Mouse (Mus musculus): Measurements from ENCODE around the gene Hist1h3i. TPM values are rescaled to one million over a fixed set of nuclear protein-coding genes. Genes with fewer than 3 reads are reported as not detected.

Gene Hist1h3i
- polyA plus RNA-seq (2014; fragmentation: Illumina TruSeq; extraction: RNeasy Lipid Tissue Mini Kit (QIAGEN cat#74804); ENCODE audit: low replicate concordance) = not detected

GRCm38 (mm10) chr13:21783255-21783617 is at the start of gene Hist1h3i:
Gene Hist1h3i, minus strand, starts transcription at chr13:21783370.

GRCm38 (mm10) chr13:21831418-21832394 is 48.5 kb upstream of the Hist1h3i start, which contains the start of gene Hist1h4n:
Gene Hist1h4n, minus strand, starts transcription at chr13:21832196.

GRCm38 (mm10) chr13:21811539-21811938 is 28.4 kb upstream of the Hist1h3i start, which contains the start of gene Hist1h4m:
Gene Hist1h4m, plus strand, starts transcription at chr13:21811746.

GRCm38 (mm10) chr13:21810073-21810472 is 26.9 kb upstream of the Hist1h3i start, which contains the start of the genes Hist1h2bq and Hist1h2ao:
Gene Hist1h2bq, minus strand, starts transcription at chr13:21810197.
Gene Hist1h2ao, plus strand, starts transcription at chr13:21810465.

GRCm38 (mm10) chr13:21786899-21787629 is 3.9 kb upstream of the Hist1h3i start, which contains the start of the genes Hist1h2an and Hist1h2bp:
Gene Hist1h2an, minus strand, starts transcription at chr13:21787218.
Gene Hist1h2bp, plus strand, starts transcription at chr13:21787461.

GRCm38 (mm10) chr13:21779767-21780731 is 3.1 kb downstream of the Hist1h3i start, which contains the start of gene Hist1h1b:
Gene Hist1h1b, minus strand, starts transcription at chr13:21780625.

GRCm38 (mm10) chr13:21753524-21754285 is 29.5 kb downstream of the Hist1h3i start, which contains the start of the genes Hist1h2ak and Hist1h2bn:
Gene Hist1h2ak, minus strand, starts transcription at chr13:21753827.
Gene Hist1h2bn, plus strand, starts transcription at chr13:21754123.

GRCm38 (mm10) chr13:21750159-21751017 is 32.8 kb downstream of the Hist1h3i start, which contains the start of gene Hist1h4k:
Gene Hist1h4k, minus strand, starts transcription at chr13:21750505.

GRCm38 (mm10) chr13:21734906-21735767 is 48.0 kb downstream of the Hist1h3i start, which contains the start of gene Hist1h4j:
Gene Hist1h4j, plus strand, starts transcription at chr13:21735064.

Other genes starting within 250 kb of the Hist1h3i start
- gene Olfr1366, start 240.6 kb downstream of the Hist1h3i start, polyA plus RNA-seq (2014; fragmentation: Illumina TruSeq; extraction: RNeasy Lipid Tissue Mini Kit (QIAGEN cat#74804); ENCODE audit: low replicate concordance) = not detected
- not detected for gene Olfr1535, start 223.5 kb downstream of the Hist1h3i start, polyA plus RNA-seq (2014; fragmentation: Illumina TruSeq; extraction: RNeasy Lipid Tissue Mini Kit (QIAGEN cat#74804); ENCODE audit: low replicate concordance)
- gene Olfr1364, start 201.6 kb downstream of the Hist1h3i start, polyA plus RNA-seq (2014; fragmentation: Illumina TruSeq; extraction: RNeasy Lipid Tissue Mini Kit (QIAGEN cat#74804); ENCODE audit: low replicate concordance) = not detected
- gene Olfr1362, start 169.3 kb downstream of the Hist1h3i start, polyA plus RNA-seq (2014; fragmentation: Illumina TruSeq; extraction: RNeasy Lipid Tissue Mini Kit (QIAGEN cat#74804); ENCODE audit: low replicate concordance) = not detected
- gene Olfr11, start 140.9 kb downstream of the Hist1h3i start, polyA plus RNA-seq (2014; fragmentation: Illumina TruSeq; extraction: RNeasy Lipid Tissue Mini Kit (QIAGEN cat#74804); ENCODE audit: low replicate concordance) = not detected
- gene Olfr1361, start 120.0 kb downstream of the Hist1h3i start, polyA plus RNA-seq (2014; fragmentation: Illumina TruSeq; extraction: RNeasy Lipid Tissue Mini Kit (QIAGEN cat#74804); ENCODE audit: low replicate concordance) = not detected
- not detected for gene Olfr1360, start 106.0 kb downstream of the Hist1h3i start, polyA plus RNA-seq (2014; fragmentation: Illumina TruSeq; extraction: RNeasy Lipid Tissue Mini Kit (QIAGEN cat#74804); ENCODE audit: low replicate concordance)
- gene Olfr1359, start 85.3 kb downstream of the Hist1h3i start, polyA plus RNA-seq (2014; fragmentation: Illumina TruSeq; extraction: RNeasy Lipid Tissue Mini Kit (QIAGEN cat#74804); ENCODE audit: low replicate concordance) = not detected
- not detected for gene Hist1h2bl, start 67.2 kb downstream of the Hist1h3i start, polyA plus RNA-seq (2014; fragmentation: Illumina TruSeq; extraction: RNeasy Lipid Tissue Mini Kit (QIAGEN cat#74804); ENCODE audit: low replicate concordance)
- gene Hist1h2ai, start 66.9 kb downstream of the Hist1h3i start, polyA plus RNA-seq (2014; fragmentation: Illumina TruSeq; extraction: RNeasy Lipid Tissue Mini Kit (QIAGEN cat#74804); ENCODE audit: low replicate concordance) = not detected
- gene Hist1h3h, start 65.7 kb downstream of the Hist1h3i start, polyA plus RNA-seq (2014; fragmentation: Illumina TruSeq; extraction: RNeasy Lipid Tissue Mini Kit (QIAGEN cat#74804); ENCODE audit: low replicate concordance) = not detected
- gene Hist1h2bm, start 61.3 kb downstream of the Hist1h3i start, polyA plus RNA-seq (2014; fragmentation: Illumina TruSeq; extraction: RNeasy Lipid Tissue Mini Kit (QIAGEN cat#74804); ENCODE audit: low replicate concordance) = not detected
- gene Hist1h4j, start 48.3 kb downstream of the Hist1h3i start, polyA plus RNA-seq (2014; fragmentation: Illumina TruSeq; extraction: RNeasy Lipid Tissue Mini Kit (QIAGEN cat#74804); ENCODE audit: low replicate concordance) = 1.7 TPM
- gene Hist1h4k, start 32.9 kb downstream of the Hist1h3i start, polyA plus RNA-seq (2014; fragmentation: Illumina TruSeq; extraction: RNeasy Lipid Tissue Mini Kit (QIAGEN cat#74804); ENCODE audit: low replicate concordance) = not detected
- gene Hist1h2ak, start 29.5 kb downstream of the Hist1h3i start, polyA plus RNA-seq (2014; fragmentation: Illumina TruSeq; extraction: RNeasy Lipid Tissue Mini Kit (QIAGEN cat#74804); ENCODE audit: low replicate concordance) = not detected
- not detected for gene Hist1h2bn, start 29.2 kb downstream of the Hist1h3i start, polyA plus RNA-seq (2014; fragmentation: Illumina TruSeq; extraction: RNeasy Lipid Tissue Mini Kit (QIAGEN cat#74804); ENCODE audit: low replicate concordance)
- gene Hist1h1b, start 2.7 kb downstream of the Hist1h3i start, polyA plus RNA-seq (2014; fragmentation: Illumina TruSeq; extraction: RNeasy Lipid Tissue Mini Kit (QIAGEN cat#74804); ENCODE audit: low replicate concordance) = not detected
- not detected for gene Hist1h2an, start 3.8 kb upstream of the Hist1h3i start, polyA plus RNA-seq (2014; fragmentation: Illumina TruSeq; extraction: RNeasy Lipid Tissue Mini Kit (QIAGEN cat#74804); ENCODE audit: low replicate concordance)
- not detected for gene Hist1h2bp, start 4.1 kb upstream of the Hist1h3i start, polyA plus RNA-seq (2014; fragmentation: Illumina TruSeq; extraction: RNeasy Lipid Tissue Mini Kit (QIAGEN cat#74804); ENCODE audit: low replicate concordance)
- gene Hist1h2bq, start 26.8 kb upstream of the Hist1h3i start, polyA plus RNA-seq (2014; fragmentation: Illumina TruSeq; extraction: RNeasy Lipid Tissue Mini Kit (QIAGEN cat#74804); ENCODE audit: low replicate concordance) = 1.1 TPM
- gene Hist1h2ao, start 27.1 kb upstream of the Hist1h3i start, polyA plus RNA-seq (2014; fragmentation: Illumina TruSeq; extraction: RNeasy Lipid Tissue Mini Kit (QIAGEN cat#74804); ENCODE audit: low replicate concordance) = not detected
- not detected for gene Hist1h4m, start 28.4 kb upstream of the Hist1h3i start, polyA plus RNA-seq (2014; fragmentation: Illumina TruSeq; extraction: RNeasy Lipid Tissue Mini Kit (QIAGEN cat#74804); ENCODE audit: low replicate concordance)
- not detected for gene Hist1h4n, start 48.8 kb upstream of the Hist1h3i start, polyA plus RNA-seq (2014; fragmentation: Illumina TruSeq; extraction: RNeasy Lipid Tissue Mini Kit (QIAGEN cat#74804); ENCODE audit: low replicate concordance)
- not detected for gene Hist1h2ap, start 50.1 kb upstream of the Hist1h3i start, polyA plus RNA-seq (2014; fragmentation: Illumina TruSeq; extraction: RNeasy Lipid Tissue Mini Kit (QIAGEN cat#74804); ENCODE audit: low replicate concordance)
- 0.85 TPM for gene Hist1h2br, start 50.4 kb upstream of the Hist1h3i start, polyA plus RNA-seq (2014; fragmentation: Illumina TruSeq; extraction: RNeasy Lipid Tissue Mini Kit (QIAGEN cat#74804); ENCODE audit: low replicate concordance)
- 0.93 TPM for gene Zfp184, start 161.7 kb upstream of the Hist1h3i start, polyA plus RNA-seq (2014; fragmentation: Illumina TruSeq; extraction: RNeasy Lipid Tissue Mini Kit (QIAGEN cat#74804); ENCODE audit: low replicate concordance)
- not detected for gene Pom121l2, start 197.8 kb upstream of the Hist1h3i start, polyA plus RNA-seq (2014; fragmentation: Illumina TruSeq; extraction: RNeasy Lipid Tissue Mini Kit (QIAGEN cat#74804); ENCODE audit: low replicate concordance)
- 0.74 TPM for gene Prss16, start 226.4 kb upstream of the Hist1h3i start, polyA plus RNA-seq (2014; fragmentation: Illumina TruSeq; extraction: RNeasy Lipid Tissue Mini Kit (QIAGEN cat#74804); ENCODE audit: low replicate concordance)

Measured in small intestine, adult 10 weeks (tissue).